Mouse (Mus musculus): ENCODE data around the gene Psmb10. TPM values are rescaled to one million over a fixed set of nuclear protein-coding genes. Genes with fewer than 3 reads are reported as not detected.

Gene Psmb10
- polyA plus RNA-seq (2014; fragmentation: Illumina TruSeq; extraction: RNeasy Lipid Tissue Mini Kit (QIAGEN cat#74804); ENCODE audit: low read depth, low replicate concordance) = 39.5 TPM

GRCm38 (mm10) chr8:105938306-105938669, at the start of gene Psmb10:
TSS of gene Psmb10 (minus strand) at chr8:105938444.

GRCm38 (mm10) chr8:105979325-105979724, 41.1 kb upstream of the Psmb10 start, which contains the start of gene Dpep3:
TSS of gene Dpep3 (minus strand) at chr8:105979429.

GRCm38 (mm10) chr8:105965905-105966341, 27.7 kb upstream of the Psmb10 start, which contains the start of gene Slc12a4:
TSS of gene Slc12a4 (minus strand) at chr8:105966097.

GRCm38 (mm10) chr8:105943321-105943739, 5.1 kb upstream of the Psmb10 start, which contains the start of gene Lcat:
TSS of gene Lcat (minus strand) at chr8:105943382.

GRCm38 (mm10) chr8:105933762-105934161, 4.5 kb downstream of the Psmb10 start, which contains the start of gene Ctrl:
TSS of gene Ctrl (minus strand) at chr8:105933862.

GRCm38 (mm10) chr8:105900180-105900940, 37.9 kb downstream of the Psmb10 start, which contains the start of gene Pskh1:
TSS of gene Pskh1 (plus strand) at chr8:105900441.

GRCm38 (mm10) chr8:105893339-105893738, 44.9 kb downstream of the Psmb10 start, which contains the start of gene Nrn1l:
TSS of gene Nrn1l (plus strand) at chr8:105893567.

Other genes starting within 250 kb of the Psmb10 start
- 24.3 TPM for gene Acd, start 237.3 kb downstream of the Psmb10 start, polyA plus RNA-seq (2014; fragmentation: Illumina TruSeq; extraction: RNeasy Lipid Tissue Mini Kit (QIAGEN cat#74804); ENCODE audit: low read depth, low replicate concordance)
- gene Pard6a, start 237.3 kb downstream of the Psmb10 start, polyA plus RNA-seq (2014; fragmentation: Illumina TruSeq; extraction: RNeasy Lipid Tissue Mini Kit (QIAGEN cat#74804); ENCODE audit: low read depth, low replicate concordance) = 13.0 TPM
- gene 4933405L10Rik, start 230.8 kb downstream of the Psmb10 start, polyA plus RNA-seq (2014; fragmentation: Illumina TruSeq; extraction: RNeasy Lipid Tissue Mini Kit (QIAGEN cat#74804); ENCODE audit: low read depth, low replicate concordance) = 0.74 TPM
- 6.0 TPM for gene Enkd1, start 230.2 kb downstream of the Psmb10 start, polyA plus RNA-seq (2014; fragmentation: Illumina TruSeq; extraction: RNeasy Lipid Tissue Mini Kit (QIAGEN cat#74804); ENCODE audit: low read depth, low replicate concordance)
- gene Gfod2, start 179.8 kb downstream of the Psmb10 start, polyA plus RNA-seq (2014; fragmentation: Illumina TruSeq; extraction: RNeasy Lipid Tissue Mini Kit (QIAGEN cat#74804); ENCODE audit: low read depth, low replicate concordance) = 10.8 TPM
- gene Ranbp10, start 111.1 kb downstream of the Psmb10 start, polyA plus RNA-seq (2014; fragmentation: Illumina TruSeq; extraction: RNeasy Lipid Tissue Mini Kit (QIAGEN cat#74804); ENCODE audit: low read depth, low replicate concordance) = 15.9 TPM
- gene Tsnaxip1, start 110.7 kb downstream of the Psmb10 start, polyA plus RNA-seq (2014; fragmentation: Illumina TruSeq; extraction: RNeasy Lipid Tissue Mini Kit (QIAGEN cat#74804); ENCODE audit: low read depth, low replicate concordance) = 5.6 TPM
- gene Cenpt, start 85.2 kb downstream of the Psmb10 start, polyA plus RNA-seq (2014; fragmentation: Illumina TruSeq; extraction: RNeasy Lipid Tissue Mini Kit (QIAGEN cat#74804); ENCODE audit: low read depth, low replicate concordance) = 12.0 TPM
- gene Thap11, start 83.3 kb downstream of the Psmb10 start, polyA plus RNA-seq (2014; fragmentation: Illumina TruSeq; extraction: RNeasy Lipid Tissue Mini Kit (QIAGEN cat#74804); ENCODE audit: low read depth, low replicate concordance) = 24.7 TPM
- gene Nutf2, start 77.9 kb downstream of the Psmb10 start, polyA plus RNA-seq (2014; fragmentation: Illumina TruSeq; extraction: RNeasy Lipid Tissue Mini Kit (QIAGEN cat#74804); ENCODE audit: low read depth, low replicate concordance) = 71.3 TPM
- gene Edc4, start 57.6 kb downstream of the Psmb10 start, polyA plus RNA-seq (2014; fragmentation: Illumina TruSeq; extraction: RNeasy Lipid Tissue Mini Kit (QIAGEN cat#74804); ENCODE audit: low read depth, low replicate concordance) = 30.9 TPM
- not detected for gene Nrn1l, start 44.9 kb downstream of the Psmb10 start, polyA plus RNA-seq (2014; fragmentation: Illumina TruSeq; extraction: RNeasy Lipid Tissue Mini Kit (QIAGEN cat#74804); ENCODE audit: low read depth, low replicate concordance)
- gene Pskh1, start 38.0 kb downstream of the Psmb10 start, polyA plus RNA-seq (2014; fragmentation: Illumina TruSeq; extraction: RNeasy Lipid Tissue Mini Kit (QIAGEN cat#74804); ENCODE audit: low read depth, low replicate concordance) = 26.0 TPM
- gene Ctrl, start 4.6 kb downstream of the Psmb10 start, polyA plus RNA-seq (2014; fragmentation: Illumina TruSeq; extraction: RNeasy Lipid Tissue Mini Kit (QIAGEN cat#74804); ENCODE audit: low read depth, low replicate concordance) = 1.3 TPM
- 1.5 TPM for gene Lcat, start 4.9 kb upstream of the Psmb10 start, polyA plus RNA-seq (2014; fragmentation: Illumina TruSeq; extraction: RNeasy Lipid Tissue Mini Kit (QIAGEN cat#74804); ENCODE audit: low read depth, low replicate concordance)
- gene Slc12a4, start 27.7 kb upstream of the Psmb10 start, polyA plus RNA-seq (2014; fragmentation: Illumina TruSeq; extraction: RNeasy Lipid Tissue Mini Kit (QIAGEN cat#74804); ENCODE audit: low read depth, low replicate concordance) = 22.0 TPM
- 5.3 TPM for gene Dpep3, start 41.0 kb upstream of the Psmb10 start, polyA plus RNA-seq (2014; fragmentation: Illumina TruSeq; extraction: RNeasy Lipid Tissue Mini Kit (QIAGEN cat#74804); ENCODE audit: low read depth, low replicate concordance)
- 15.9 TPM for gene Dus2, start 52.9 kb upstream of the Psmb10 start, polyA plus RNA-seq (2014; fragmentation: Illumina TruSeq; extraction: RNeasy Lipid Tissue Mini Kit (QIAGEN cat#74804); ENCODE audit: low read depth, low replicate concordance)
- not detected for gene Dpep2nb, start 67.5 kb upstream of the Psmb10 start, polyA plus RNA-seq (2014; fragmentation: Illumina TruSeq; extraction: RNeasy Lipid Tissue Mini Kit (QIAGEN cat#74804); ENCODE audit: low read depth, low replicate concordance)
- gene Ddx28, start 73.4 kb upstream of the Psmb10 start, polyA plus RNA-seq (2014; fragmentation: Illumina TruSeq; extraction: RNeasy Lipid Tissue Mini Kit (QIAGEN cat#74804); ENCODE audit: low read depth, low replicate concordance) = 8.5 TPM
- 19.4 TPM for gene Nfatc3, start 120.4 kb upstream of the Psmb10 start, polyA plus RNA-seq (2014; fragmentation: Illumina TruSeq; extraction: RNeasy Lipid Tissue Mini Kit (QIAGEN cat#74804); ENCODE audit: low read depth, low replicate concordance)
- gene Esrp2, start 198.5 kb upstream of the Psmb10 start, polyA plus RNA-seq (2014; fragmentation: Illumina TruSeq; extraction: RNeasy Lipid Tissue Mini Kit (QIAGEN cat#74804); ENCODE audit: low read depth, low replicate concordance) = 76.6 TPM
- 25.5 TPM for gene Pla2g15, start 212.0 kb upstream of the Psmb10 start, polyA plus RNA-seq (2014; fragmentation: Illumina TruSeq; extraction: RNeasy Lipid Tissue Mini Kit (QIAGEN cat#74804); ENCODE audit: low read depth, low replicate concordance)
- 12.6 TPM for gene Slc7a6, start 230.4 kb upstream of the Psmb10 start, polyA plus RNA-seq (2014; fragmentation: Illumina TruSeq; extraction: RNeasy Lipid Tissue Mini Kit (QIAGEN cat#74804); ENCODE audit: low read depth, low replicate concordance)